Mouse (Mus musculus): Measurements from ENCODE around the gene Zzef1. TPM values are rescaled to one million over a fixed set of nuclear protein-coding genes. Genes with fewer than 3 reads are reported as not detected.

The Zzef1 gene
- polyA plus RNA-seq, 2 experiments, result 12.8 to 22.5 TPM

DNA sequence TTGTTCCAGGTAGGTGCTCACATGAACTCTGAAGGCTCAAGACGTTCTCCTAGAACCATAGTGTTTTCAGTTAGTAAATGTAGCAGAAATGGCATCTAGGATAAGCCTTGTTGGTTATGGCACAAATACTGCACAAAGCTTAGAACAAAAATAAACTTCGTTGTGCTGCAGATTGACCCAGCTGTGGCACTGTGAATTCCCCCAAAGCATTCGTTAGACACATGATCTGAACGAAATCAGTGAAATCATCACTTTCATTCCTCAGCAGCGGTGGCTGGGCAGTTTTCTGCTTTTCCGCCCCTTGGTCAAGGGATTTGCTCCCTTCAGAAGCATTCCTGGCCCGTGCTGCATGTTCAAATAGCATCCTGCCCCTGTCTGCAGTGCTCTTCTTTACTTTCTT, 22.0 kb downstream of the Zzef1 start:
- Histone ChIP-seq H3K9ac (ENCODE audit: low read depth, low read length, severe bottlenecking) (no peak overlapping the region), H3K4me2 (replicated peaks; ENCODE audit: low read depth, low read length, severe bottlenecking) (no peak overlapping the region), H3K4me1 (ENCODE audit: control insufficient read depth, insufficient read depth, low read length) (no peaks in the 10 kb centered on the region), H3K27ac (replicated peaks; ENCODE audit: low read depth, low read length) (no peak overlapping the region), H3K36me3 (ENCODE audit: control insufficient read depth, insufficient read depth, low read length) (peaks cover 27% of the 10 kb centered on the region), H3K9me3 (ENCODE audit: control insufficient read depth, low read length) (no peaks in the 10 kb centered on the region), H3K4me3 (replicated peaks; ENCODE audit: low read length) (no peak overlapping the region), H3K27me3 (ENCODE audit: control insufficient read depth, insufficient read depth, low read length) (no peaks in the 10 kb centered on the region)
- DNase-seq (ENCODE audit: low spot score) (no peak), ATAC-seq (ENCODE audit: low FRiP score, low read depth) (no peak)
- WGBS, result 94% methylated on average over 7 of the region's 7 CpGs
- TF ChIP-seq POLR2A (IDR thresholded peaks at IDR 0.05; ENCODE audit: borderline replicate concordance, extremely low read depth, insufficient read depth, insufficient read length), result no peak

GRCm38 (mm10) chr11:72821041-72821440, 25.0 kb downstream of the Zzef1 start:
- WGBS, result 90% methylated on average over 7 of the region's 7 CpGs
- H3K36me3 ChIP-seq (ENCODE audit: control insufficient read depth, insufficient read depth, low read length), result peaks cover 45% of the 10 kb centered on the region
- H3K4me3 ChIP-seq (replicated peaks; ENCODE audit: low read length), result no peak overlapping the region

GRCm38 (mm10) chr11:72829869-72830268, 33.8 kb downstream of the Zzef1 start:
- WGBS, result 89% methylated on average over 3 of the region's 3 CpGs
- DNase-seq (ENCODE audit: low spot score) (no peak), ATAC-seq (ENCODE audit: low FRiP score, low read depth) (no peak)
- Histone ChIP-seq H3K9me3 (ENCODE audit: control insufficient read depth, low read length) (no peaks in the 10 kb centered on the region), H3K4me2 (replicated peaks; ENCODE audit: low read depth, low read length, severe bottlenecking) (no peak overlapping the region), H3K27me3 (ENCODE audit: control insufficient read depth, insufficient read depth, low read length) (no peaks in the 10 kb centered on the region), H3K4me1 (ENCODE audit: control insufficient read depth, insufficient read depth, low read length) (no peaks in the 10 kb centered on the region), H3K4me3 (replicated peaks; ENCODE audit: low read length) (no peak overlapping the region), H3K27ac (replicated peaks; ENCODE audit: low read depth, low read length) (no peak overlapping the region), H3K9ac (ENCODE audit: low read depth, low read length, severe bottlenecking) (no peak overlapping the region), H3K36me3 (ENCODE audit: control insufficient read depth, insufficient read depth, low read length) (peaks cover 73% of the 10 kb centered on the region)
- TF ChIP-seq POLR2A (IDR thresholded peaks at IDR 0.05; ENCODE audit: borderline replicate concordance, extremely low read depth, insufficient read depth, insufficient read length), result no peak

More at GRCm38 (mm10) chr11:72821041-72821440, 25.0 kb downstream of the Zzef1 start:
- Histone ChIP-seq H3K4me1 (ENCODE audit: control insufficient read depth, insufficient read depth, low read length) (no peaks in the 10 kb centered on the region), H3K27me3 (ENCODE audit: control insufficient read depth, insufficient read depth, low read length) (no peaks in the 10 kb centered on the region), H3K4me2 (replicated peaks; ENCODE audit: low read depth, low read length, severe bottlenecking) (no peak overlapping the region), H3K9me3 (ENCODE audit: control insufficient read depth, low read length) (no peaks in the 10 kb centered on the region), H3K27ac (replicated peaks; ENCODE audit: low read depth, low read length) (no peak overlapping the region), H3K9ac (ENCODE audit: low read depth, low read length, severe bottlenecking) (no peak overlapping the region)
- DNase-seq (ENCODE audit: low spot score) (no peak), ATAC-seq (ENCODE audit: low FRiP score, low read depth) (no peak)
- no peak for TF ChIP-seq POLR2A (IDR thresholded peaks at IDR 0.05; ENCODE audit: borderline replicate concordance, extremely low read depth, insufficient read depth, insufficient read length)

DNA sequence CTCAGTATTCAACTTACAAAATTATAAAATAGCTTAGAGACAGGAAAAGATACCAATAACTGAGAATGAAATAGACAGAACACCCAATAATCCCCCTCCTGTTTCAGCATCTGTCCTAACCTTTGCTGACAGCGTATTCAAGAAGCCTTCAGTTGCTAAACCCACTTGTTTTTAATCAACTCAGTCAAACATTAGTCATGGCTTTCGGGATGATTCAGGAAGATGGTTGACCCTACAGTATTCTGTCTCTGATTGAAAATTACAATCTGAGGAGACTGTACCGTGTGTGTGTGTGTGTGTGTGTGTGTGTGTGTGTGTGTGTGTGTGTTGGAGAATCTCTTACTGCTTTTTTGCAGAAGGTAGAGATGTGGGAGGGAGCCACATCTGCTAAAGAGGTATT, 46.7 kb downstream of the Zzef1 start:
- Histone ChIP-seq H3K4me2 (replicated peaks; ENCODE audit: low read depth, low read length, severe bottlenecking) (no peak overlapping the region), H3K4me3 (replicated peaks; ENCODE audit: low read length) (no peak overlapping the region), H3K27ac (replicated peaks; ENCODE audit: low read depth, low read length) (no peak overlapping the region), H3K36me3 (ENCODE audit: control insufficient read depth, insufficient read depth, low read length) (peaks cover 38% of the 10 kb centered on the region), H3K27me3 (ENCODE audit: control insufficient read depth, insufficient read depth, low read length) (no peaks in the 10 kb centered on the region), H3K9ac (ENCODE audit: low read depth, low read length, severe bottlenecking) (no peak overlapping the region), H3K4me1 (ENCODE audit: control insufficient read depth, insufficient read depth, low read length) (no peaks in the 10 kb centered on the region), H3K9me3 (ENCODE audit: control insufficient read depth, low read length) (no peaks in the 10 kb centered on the region)
- no peak for TF ChIP-seq POLR2A (IDR thresholded peaks at IDR 0.05; ENCODE audit: borderline replicate concordance, extremely low read depth, insufficient read depth, insufficient read length)
- DNase-seq (ENCODE audit: low spot score), result no peak
- 86% methylated on average over 3 of the region's 3 CpGs for WGBS
- no peak for ATAC-seq (ENCODE audit: low FRiP score, low read depth)

GRCm38 (mm10) chr11:72843576-72843975, 47.5 kb downstream of the Zzef1 start:
- peaks cover 45% of the 10 kb centered on the region for H3K36me3 ChIP-seq (ENCODE audit: control insufficient read depth, insufficient read depth, low read length)

GRCm38 (mm10) chr11:72845526-72845925, 49.5 kb downstream of the Zzef1 start:
- TF ChIP-seq POLR2A (IDR thresholded peaks at IDR 0.05; ENCODE audit: borderline replicate concordance, extremely low read depth, insufficient read depth, insufficient read length), result no peak
- no peak overlapping the region for H3K9ac ChIP-seq (ENCODE audit: low read depth, low read length, severe bottlenecking)
- H3K4me3 ChIP-seq (replicated peaks; ENCODE audit: low read length), result no peak overlapping the region
- H3K36me3 ChIP-seq (ENCODE audit: control insufficient read depth, insufficient read depth, low read length), result peaks cover 50% of the 10 kb centered on the region
- ATAC-seq (ENCODE audit: low FRiP score, low read depth) (no peak), DNase-seq (ENCODE audit: low spot score) (no peak)
- no peaks in the 10 kb centered on the region for H3K9me3 ChIP-seq (ENCODE audit: control insufficient read depth, low read length)
- WGBS, result 93% methylated on average over 2 of the region's 2 CpGs
- H3K27me3 ChIP-seq (ENCODE audit: control insufficient read depth, insufficient read depth, low read length), result no peaks in the 10 kb centered on the region
- H3K4me2 ChIP-seq (replicated peaks; ENCODE audit: low read depth, low read length, severe bottlenecking), result no peak overlapping the region
- H3K27ac ChIP-seq (replicated peaks; ENCODE audit: low read depth, low read length), result no peak overlapping the region
- H3K4me1 ChIP-seq (ENCODE audit: control insufficient read depth, insufficient read depth, low read length), result no peaks in the 10 kb centered on the region

More at GRCm38 (mm10) chr11:72843576-72843975, 47.5 kb downstream of the Zzef1 start:
- no peak overlapping the region for H3K27ac ChIP-seq (replicated peaks; ENCODE audit: low read depth, low read length)
- H3K4me1 ChIP-seq (ENCODE audit: control insufficient read depth, insufficient read depth, low read length), result no peaks in the 10 kb centered on the region
- DNase-seq (ENCODE audit: low spot score) (no peak), ATAC-seq (ENCODE audit: low FRiP score, low read depth) (no peak)
- no peak overlapping the region for H3K4me3 ChIP-seq (replicated peaks; ENCODE audit: low read length)
- no peak overlapping the region for H3K4me2 ChIP-seq (replicated peaks; ENCODE audit: low read depth, low read length, severe bottlenecking)
- no peak for TF ChIP-seq POLR2A (IDR thresholded peaks at IDR 0.05; ENCODE audit: borderline replicate concordance, extremely low read depth, insufficient read depth, insufficient read length)
- H3K9me3 ChIP-seq (ENCODE audit: control insufficient read depth, low read length), result no peaks in the 10 kb centered on the region
- no peak overlapping the region for H3K9ac ChIP-seq (ENCODE audit: low read depth, low read length, severe bottlenecking)
- no peaks in the 10 kb centered on the region for H3K27me3 ChIP-seq (ENCODE audit: control insufficient read depth, insufficient read depth, low read length)
